Mouse (Mus musculus): ENCODE measurements around the gene Krt19. TPM values are rescaled to one million over a fixed set of nuclear protein-coding genes. Genes with fewer than 3 reads are reported as not detected.

The Krt19 gene
- polyA plus RNA-seq, 1 experiment from 2014 or later = 2.4 TPM

DNA sequence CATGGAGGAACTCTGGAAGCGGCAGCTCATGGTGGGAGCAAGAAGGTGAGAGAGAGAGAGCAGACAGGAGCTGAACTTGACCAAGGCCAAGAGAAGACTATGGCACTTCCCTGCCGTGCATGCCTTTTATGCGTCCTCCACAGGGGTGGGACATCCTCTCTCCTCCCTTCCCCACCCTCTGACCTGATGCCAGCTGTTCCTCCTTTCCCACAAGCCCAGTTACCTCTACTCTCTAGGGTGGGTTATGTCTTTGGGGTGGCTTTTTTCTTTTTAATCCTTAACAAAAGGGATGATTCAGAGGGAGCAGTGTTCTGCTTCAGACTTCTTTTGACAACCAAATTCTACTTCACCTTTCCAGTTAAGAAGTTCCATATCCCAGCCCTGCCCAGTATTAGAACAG is 27.0 kb downstream of the Krt19 start, which contains the start of gene Krt13:
Gene Krt13, minus strand, starts transcription at position 101 of the 400 bp plus-strand sequence.
- H3K4me1 ChIP-seq (replicated peaks) = no peaks in the 10 kb centered on the region
- H3K9me3 ChIP-seq = no peaks in the 10 kb centered on the region
- H3K27ac ChIP-seq (replicated peaks) = no peak within 1 kb of the TSS
- H3K27me3 ChIP-seq = no peaks in the 10 kb centered on the region
- H3K4me3 ChIP-seq = no peak within 1 kb of the TSS
- ATAC-seq (ENCODE audit: low FRiP score, low read depth) = no peak
- WGBS = 64% methylated on average over 3 of the region's 3 CpGs
- H3K4me2 ChIP-seq = no peak within 1 kb of the TSS
- H3K36me3 ChIP-seq = no peaks in the 10 kb centered on the region
- H3K9ac ChIP-seq = no peak within 1 kb of the TSS

DNA sequence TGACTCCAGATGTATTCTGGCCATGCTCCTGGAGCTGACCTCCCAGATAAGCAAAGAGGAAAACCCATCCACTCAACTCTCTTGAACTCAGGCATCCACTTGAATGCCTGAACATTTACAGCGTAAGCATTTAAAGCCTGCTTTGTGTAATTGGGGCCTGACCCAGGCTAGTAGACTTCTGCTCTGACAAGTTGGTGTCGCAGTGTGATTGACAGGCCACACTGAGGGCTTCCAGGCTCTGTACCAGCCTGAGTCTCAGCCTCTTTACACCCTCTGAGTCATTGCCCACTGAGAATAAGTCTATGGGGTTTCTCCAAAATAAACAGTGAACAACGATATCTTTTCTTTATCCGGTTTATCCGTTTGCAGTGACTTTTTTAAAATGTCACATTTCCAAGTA is 28.1 kb downstream of the Krt19 start:
- H3K36me3 ChIP-seq = no peaks in the 10 kb centered on the region
- no peak overlapping the region for H3K9ac ChIP-seq
- no peak overlapping the region for H3K4me2 ChIP-seq
- H3K4me3 ChIP-seq = no peak overlapping the region
- H3K4me1 ChIP-seq (replicated peaks) = no peaks in the 10 kb centered on the region
- no peaks in the 10 kb centered on the region for H3K27me3 ChIP-seq
- H3K27ac ChIP-seq (replicated peaks) = no peak overlapping the region
- 89% methylated on average over 5 of the region's 5 CpGs for WGBS
- no peak for ATAC-seq (ENCODE audit: low FRiP score, low read depth)
- no peaks in the 10 kb centered on the region for H3K9me3 ChIP-seq

DNA sequence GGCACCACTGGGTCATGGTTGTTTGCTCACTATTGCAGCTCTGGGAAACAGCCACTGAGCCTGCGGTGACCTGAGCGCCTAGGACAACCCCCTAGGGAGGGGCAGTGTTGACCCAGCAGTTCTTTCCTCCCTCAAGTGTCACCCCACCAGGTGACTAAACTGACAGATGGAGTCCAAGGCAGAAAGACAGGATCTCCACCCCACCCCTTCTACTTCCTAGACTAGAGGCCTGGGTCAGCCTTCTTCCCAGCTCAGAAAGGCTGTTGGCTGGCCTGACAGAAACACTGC is 34.8 kb downstream of the Krt19 start:
- Histone ChIP-seq H3K4me2 (no peak overlapping the region), H3K9me3 (no peaks in the 10 kb centered on the region), H3K4me3 (no peak overlapping the region), H3K36me3 (no peaks in the 10 kb centered on the region), H3K27ac (replicated peaks) (no peak overlapping the region), H3K27me3 (no peaks in the 10 kb centered on the region), H3K4me1 (replicated peaks) (no peaks in the 10 kb centered on the region), H3K9ac (no peak overlapping the region)
- WGBS = 63% methylated on average over 2 of the region's 2 CpGs
- ATAC-seq (ENCODE audit: low FRiP score, low read depth) = no peak

DNA sequence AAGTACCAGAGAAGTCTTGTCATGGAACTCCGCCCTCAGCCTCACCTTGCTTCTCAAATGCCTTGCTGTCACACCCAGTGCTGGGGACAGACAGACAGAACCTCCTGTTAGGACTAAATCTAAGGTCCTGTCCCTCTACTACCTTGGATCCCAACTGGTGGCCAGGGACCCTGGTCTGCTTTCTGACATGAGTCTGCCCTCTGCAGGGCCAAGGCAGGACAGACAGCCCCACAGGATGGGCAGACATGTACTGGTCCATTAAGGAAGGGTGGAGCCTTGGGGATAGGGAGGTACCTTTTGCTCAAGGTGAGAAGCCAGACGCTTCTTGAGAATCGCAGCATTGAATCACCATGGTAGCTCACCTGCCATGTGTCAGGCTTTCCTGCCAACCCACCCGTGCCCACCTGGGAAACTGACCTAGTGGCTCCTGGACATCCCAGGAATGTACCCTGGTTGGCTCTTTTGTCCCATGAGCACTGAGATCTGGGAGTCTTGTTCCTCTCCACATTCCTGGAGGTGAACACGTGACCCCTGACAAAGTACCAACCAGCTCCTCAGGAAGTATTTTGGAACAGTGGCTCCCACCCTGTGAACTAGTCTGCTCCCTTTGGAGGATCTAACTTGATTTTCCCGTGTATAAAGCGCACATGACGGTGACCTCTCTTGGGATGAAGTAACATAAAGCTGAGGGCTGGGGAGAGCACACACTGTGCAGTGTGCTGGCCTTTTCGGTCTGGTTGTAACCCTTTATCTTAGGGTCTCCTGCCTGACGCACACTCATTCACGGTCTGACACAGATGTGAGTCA is 35.3 kb downstream of the Krt19 start:
- ATAC-seq (ENCODE audit: low FRiP score, low read depth) = no peak
- WGBS = 85% methylated on average over 11 of the region's 11 CpGs
- no peak overlapping the region for H3K4me3 ChIP-seq
- no peak overlapping the region for H3K4me2 ChIP-seq
- H3K9ac ChIP-seq = no peak overlapping the region
- H3K9me3 ChIP-seq = no peaks in the 10 kb centered on the region
- no peaks in the 10 kb centered on the region for H3K27me3 ChIP-seq
- H3K4me1 ChIP-seq (replicated peaks) = no peaks in the 10 kb centered on the region
- H3K27ac ChIP-seq (replicated peaks) = no peak overlapping the region
- H3K36me3 ChIP-seq = no peaks in the 10 kb centered on the region

DNA sequence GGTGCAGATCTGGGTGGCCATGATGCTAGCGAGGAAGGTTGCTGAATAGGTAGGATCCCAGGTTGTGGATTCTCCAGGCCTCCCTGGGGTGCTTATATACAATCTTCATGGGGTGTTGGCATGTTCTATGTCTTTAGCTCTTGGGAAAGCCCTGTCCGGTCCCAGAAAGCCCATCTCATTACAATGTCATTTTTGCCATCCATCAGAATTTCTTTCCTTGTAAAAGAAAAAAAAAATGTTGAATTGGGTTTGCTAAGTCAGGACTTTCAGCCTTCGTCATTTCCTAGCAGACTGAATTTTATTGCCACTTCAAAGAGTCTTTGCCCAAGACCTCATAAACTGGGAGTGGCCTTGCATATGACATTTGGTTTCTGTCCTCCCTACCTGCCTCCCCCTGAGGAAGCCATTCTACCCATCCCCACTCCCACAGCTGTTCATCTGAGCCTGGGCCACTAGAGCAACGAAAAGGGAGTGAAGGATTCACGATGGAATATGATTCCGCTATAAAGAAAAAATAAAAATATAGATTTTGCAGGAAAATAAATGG is 42.8 kb downstream of the Krt19 start, which contains the start of gene Krt36:
Gene Krt36, minus strand, starts transcription at position 51 of the 547 bp plus-strand sequence.
- Histone ChIP-seq H3K9ac (no peak within 1 kb of the TSS), H3K27ac (replicated peaks) (no peak within 1 kb of the TSS), H3K27me3 (no peaks in the 10 kb centered on the region), H3K4me1 (replicated peaks) (no peaks in the 10 kb centered on the region), H3K9me3 (no peaks in the 10 kb centered on the region), H3K4me2 (no peak within 1 kb of the TSS), H3K36me3 (no peaks in the 10 kb centered on the region), H3K4me3 (no peak within 1 kb of the TSS)
- ATAC-seq (ENCODE audit: low FRiP score, low read depth) = no peak
- WGBS = 93% methylated on average over 6 of the region's 6 CpGs

DNA sequence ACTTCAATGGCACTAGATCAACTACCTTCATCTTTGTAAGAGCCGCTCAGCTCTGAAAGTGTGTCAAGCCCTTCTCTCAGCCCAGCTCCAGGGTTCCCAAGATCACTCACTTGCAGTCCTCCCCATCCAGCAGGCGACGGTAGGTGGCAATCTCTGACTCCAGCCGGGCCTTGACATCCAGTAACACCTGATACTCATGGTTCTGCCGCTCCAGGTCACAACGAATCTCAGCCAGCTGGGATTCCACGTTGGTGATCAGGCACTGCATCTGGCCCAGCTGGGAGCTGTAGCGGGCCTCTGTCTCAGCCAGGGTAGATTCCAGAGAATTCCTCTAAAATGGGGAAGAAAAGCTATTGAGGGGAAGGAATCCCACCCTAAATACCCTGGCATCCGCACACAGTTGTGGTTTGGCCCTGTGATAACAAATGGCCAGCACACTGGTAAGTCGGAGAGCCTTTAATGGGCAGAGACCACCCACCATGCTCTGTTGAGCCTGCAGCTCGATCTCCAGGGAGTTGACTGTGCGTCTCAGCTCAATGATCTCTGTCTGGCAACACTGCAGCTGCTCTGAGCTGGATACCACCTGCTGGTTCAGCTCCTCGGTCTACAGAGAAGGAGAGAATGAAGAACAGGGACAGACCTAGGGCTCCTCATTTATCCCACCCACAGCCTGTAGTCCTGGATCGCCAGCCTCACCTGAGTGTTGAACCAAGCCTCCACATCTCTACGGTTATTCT is 45.6 kb downstream of the Krt19 start:
- Histone ChIP-seq H3K4me1 (replicated peaks) (no peaks in the 10 kb centered on the region), H3K36me3 (no peaks in the 10 kb centered on the region), H3K27ac (replicated peaks) (no peak overlapping the region), H3K4me2 (no peak overlapping the region), H3K4me3 (no peak overlapping the region), H3K9ac (no peak overlapping the region), H3K27me3 (no peaks in the 10 kb centered on the region), H3K9me3 (no peaks in the 10 kb centered on the region)
- 61% methylated on average over 15 of the region's 15 CpGs for WGBS
- no peak for ATAC-seq (ENCODE audit: low FRiP score, low read depth)

DNA sequence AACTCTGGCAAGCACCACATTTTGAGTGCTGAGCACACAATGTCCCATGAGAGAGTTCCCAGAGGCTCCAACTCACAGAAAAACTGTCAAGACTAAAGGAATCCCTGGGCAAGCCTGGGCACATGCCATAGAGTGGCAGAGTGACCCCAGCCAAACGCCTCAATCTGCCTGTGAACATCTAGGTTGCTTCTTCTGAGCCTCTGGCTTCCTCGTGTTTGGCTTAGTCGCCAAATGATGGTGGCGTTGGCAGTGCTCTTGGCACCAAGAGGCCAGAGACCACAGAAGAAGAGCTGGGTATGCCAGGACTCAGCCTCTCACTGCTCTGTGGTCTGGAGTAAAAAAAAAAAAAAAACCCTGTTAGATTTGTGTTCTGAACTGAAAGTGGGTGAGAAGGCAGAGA is 48.1 kb downstream of the Krt19 start:
- Histone ChIP-seq H3K36me3 (no peaks in the 10 kb centered on the region), H3K4me3 (no peak overlapping the region), H3K4me2 (no peak overlapping the region), H3K27me3 (no peaks in the 10 kb centered on the region), H3K9ac (no peak overlapping the region), H3K9me3 (no peaks in the 10 kb centered on the region), H3K27ac (replicated peaks) (no peak overlapping the region), H3K4me1 (replicated peaks) (no peaks in the 10 kb centered on the region)
- ATAC-seq (ENCODE audit: low FRiP score, low read depth) = no peak
- WGBS = 87% methylated on average over 4 of the region's 4 CpGs

DNA sequence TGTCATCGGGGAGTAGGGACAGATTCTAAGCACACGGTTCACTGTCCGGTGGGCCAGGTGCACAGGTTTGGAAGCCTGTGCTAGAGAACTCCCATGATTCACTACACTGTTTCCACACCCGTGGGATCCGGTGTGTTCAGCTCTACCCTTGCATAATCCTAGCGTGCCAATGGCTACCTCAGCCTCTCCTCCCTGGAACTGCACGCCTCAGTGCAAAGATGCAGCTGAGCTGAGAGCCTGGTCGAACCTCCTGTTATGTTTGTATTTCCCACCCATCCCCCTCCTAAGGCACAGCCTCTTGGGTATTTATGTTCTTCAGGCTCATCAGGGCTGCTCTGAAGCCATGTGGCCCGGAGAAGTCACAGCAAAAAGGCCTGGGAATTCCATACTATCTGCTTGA is 50.6 kb downstream of the Krt19 start:
- H3K9ac ChIP-seq = no peak overlapping the region
- no peaks in the 10 kb centered on the region for H3K9me3 ChIP-seq
- ATAC-seq (ENCODE audit: low FRiP score, low read depth) = no peak
- H3K36me3 ChIP-seq = no peaks in the 10 kb centered on the region
- no peak overlapping the region for H3K4me3 ChIP-seq
- no peak overlapping the region for H3K27ac ChIP-seq (replicated peaks)
- H3K27me3 ChIP-seq = no peaks in the 10 kb centered on the region
- no peak overlapping the region for H3K4me2 ChIP-seq
- no peaks in the 10 kb centered on the region for H3K4me1 ChIP-seq (replicated peaks)
- WGBS = 78% methylated on average over 9 of the region's 9 CpGs

DNA sequence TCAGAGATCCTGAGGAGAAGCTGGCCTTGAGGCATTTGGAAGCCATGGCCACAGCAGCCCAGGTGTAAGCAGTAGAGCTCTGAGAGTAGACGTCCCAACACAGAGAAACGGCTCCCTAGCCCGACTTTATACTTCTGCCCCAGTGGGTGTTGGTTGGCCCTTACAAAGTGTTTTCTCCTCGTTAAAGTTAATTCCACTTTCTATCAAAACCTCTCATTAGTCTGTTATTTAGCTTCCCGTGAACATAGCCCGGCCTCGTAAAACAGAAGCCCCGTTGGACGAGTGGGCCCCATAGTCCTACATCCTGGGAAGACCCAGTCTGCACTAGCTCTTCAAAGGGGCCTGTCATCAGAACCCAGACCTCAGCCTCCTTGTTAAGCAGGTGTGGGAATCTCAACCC is 52.3 kb downstream of the Krt19 start, which contains the start of gene Krt35:
Gene Krt35, minus strand, starts transcription at position 101 of the 400 bp plus-strand sequence.
- Histone ChIP-seq H3K4me2 (no peak within 1 kb of the TSS), H3K36me3 (no peaks in the 10 kb centered on the region), H3K27ac (replicated peaks) (no peak within 1 kb of the TSS), H3K27me3 (no peaks in the 10 kb centered on the region), H3K9ac (no peak within 1 kb of the TSS), H3K9me3 (no peaks in the 10 kb centered on the region), H3K4me3 (no peak within 1 kb of the TSS), H3K4me1 (replicated peaks) (no peaks in the 10 kb centered on the region)
- 93% methylated on average over 9 of the region's 9 CpGs for WGBS
- no peak for ATAC-seq (ENCODE audit: low FRiP score, low read depth)

Other genes with a start within 250 kb of the Krt19 start
- not detected in 2 replicates for gene Krtap31-1, start 240.7 kb downstream of the Krt19 start, polyA plus RNA-seq (2015; fragmentation: Nextera tagmentation; extraction: Ambion mirVana)
- not detected in 2 replicates for gene Gm11565, start 233.9 kb downstream of the Krt19 start, polyA plus RNA-seq (2015; fragmentation: Nextera tagmentation; extraction: Ambion mirVana)
- gene Krtap31-2, start 212.4 kb downstream of the Krt19 start, polyA plus RNA-seq (2015; fragmentation: Nextera tagmentation; extraction: Ambion mirVana) = not detected in 2 replicates
- gene Krtap9-5, start 200.2 kb downstream of the Krt19 start, polyA plus RNA-seq (2015; fragmentation: Nextera tagmentation; extraction: Ambion mirVana) = not detected in 2 replicates
- not detected in 2 replicates for gene Krtap29-1, start 169.6 kb downstream of the Krt19 start, polyA plus RNA-seq (2015; fragmentation: Nextera tagmentation; extraction: Ambion mirVana)
- 0.10 TPM in 2 replicates for gene Krtap16-1, start 162.1 kb downstream of the Krt19 start, polyA plus RNA-seq (2015; fragmentation: Nextera tagmentation; extraction: Ambion mirVana)
- 1.2 and 1.5 TPM in 2 replicates for gene Krtap17-1, start 154.7 kb downstream of the Krt19 start, polyA plus RNA-seq (2015; fragmentation: Nextera tagmentation; extraction: Ambion mirVana)
- gene Krt33a, start 132.5 kb downstream of the Krt19 start, polyA plus RNA-seq (2015; fragmentation: Nextera tagmentation; extraction: Ambion mirVana) = not detected in 2 replicates
- gene Krt33b, start 118.8 kb downstream of the Krt19 start, polyA plus RNA-seq (2015; fragmentation: Nextera tagmentation; extraction: Ambion mirVana) = 0.13 TPM in 1 of 2 replicates, not detected in the other
- gene Krt34, start 107.1 kb downstream of the Krt19 start, polyA plus RNA-seq (2015; fragmentation: Nextera tagmentation; extraction: Ambion mirVana) = not detected in 2 replicates
- gene Krt31, start 98.1 kb downstream of the Krt19 start, polyA plus RNA-seq (2015; fragmentation: Nextera tagmentation; extraction: Ambion mirVana) = not detected in 2 replicates
- not detected in 2 replicates for gene Krt32, start 60.4 kb downstream of the Krt19 start, polyA plus RNA-seq (2015; fragmentation: Nextera tagmentation; extraction: Ambion mirVana)
- not detected in 2 replicates for gene Krt35, start 52.4 kb downstream of the Krt19 start, polyA plus RNA-seq (2015; fragmentation: Nextera tagmentation; extraction: Ambion mirVana)
- not detected in 2 replicates for gene Krt36, start 43.0 kb downstream of the Krt19 start, polyA plus RNA-seq (2015; fragmentation: Nextera tagmentation; extraction: Ambion mirVana)
- 0.09 TPM in 1 of 2 replicates, not detected in the other for gene Krt13, start 27.1 kb downstream of the Krt19 start, polyA plus RNA-seq (2015; fragmentation: Nextera tagmentation; extraction: Ambion mirVana)
- 0.49 and 1.3 TPM in 2 replicates for gene Krt15, start 12.7 kb downstream of the Krt19 start, polyA plus RNA-seq (2015; fragmentation: Nextera tagmentation; extraction: Ambion mirVana)
- not detected in 2 replicates for gene Krt9, start 44.6 kb upstream of the Krt19 start, polyA plus RNA-seq (2015; fragmentation: Nextera tagmentation; extraction: Ambion mirVana)
- 0.24 and 0.40 TPM in 2 replicates for gene Krt14, start 58.9 kb upstream of the Krt19 start, polyA plus RNA-seq (2015; fragmentation: Nextera tagmentation; extraction: Ambion mirVana)
- gene Krt16, start 100.2 kb upstream of the Krt19 start, polyA plus RNA-seq (2015; fragmentation: Nextera tagmentation; extraction: Ambion mirVana) = not detected in 2 replicates
- gene Krt17, start 112.4 kb upstream of the Krt19 start, polyA plus RNA-seq (2015; fragmentation: Nextera tagmentation; extraction: Ambion mirVana) = 0.18 and 0.39 TPM in 2 replicates
- not detected in 2 replicates for gene Krt42, start 121.2 kb upstream of the Krt19 start, polyA plus RNA-seq (2015; fragmentation: Nextera tagmentation; extraction: Ambion mirVana)
- gene Eif1, start 171.2 kb upstream of the Krt19 start, polyA plus RNA-seq (2015; fragmentation: Nextera tagmentation; extraction: Ambion mirVana) = 1,215 and 1,231 TPM in 2 replicates
- 0.38 TPM in 1 of 2 replicates, not detected in the other for gene Gast, start 185.7 kb upstream of the Krt19 start, polyA plus RNA-seq (2015; fragmentation: Nextera tagmentation; extraction: Ambion mirVana)
- gene Hap1, start 207.5 kb upstream of the Krt19 start, polyA plus RNA-seq (2015; fragmentation: Nextera tagmentation; extraction: Ambion mirVana) = 253 and 256 TPM in 2 replicates
- gene Jup, start 249.1 kb upstream of the Krt19 start, polyA plus RNA-seq (2015; fragmentation: Nextera tagmentation; extraction: Ambion mirVana) = 73.2 and 78.1 TPM in 2 replicates